Mouse (Mus musculus) ES-E14 (cell line): ENCODE measurements around the gene Zfand3. TPM values are rescaled to one million over a fixed set of nuclear protein-coding genes. Genes with fewer than 3 reads are reported as not detected.

Experiments
- DNase-seq: peaks from one replicate; pipeline ENCODE4 v3.0.0-alpha.2; 2013; ENCODE audit warnings: low read depth, low spot score
- H3K27ac ChIP-seq: 2 replicates; pipeline ENCODE4 v1.5.1; 2012; ENCODE audit warnings: low read depth, mild to moderate bottlenecking, low read length, moderate library complexity, mixed read lengths; ENCODE audit not compliant: poor library complexity, insufficient read depth, severe bottlenecking
- H3K36me3 ChIP-seq: 2 replicates; pipeline ENCODE4 v1.6.1; 2012; ENCODE audit warnings: mild to moderate bottlenecking, low read length, moderate library complexity, mixed read lengths; ENCODE audit not compliant: control insufficient read depth, poor library complexity, insufficient read depth, severe bottlenecking
- H3K4me1 ChIP-seq, 2 experiments: fragments of 150-350 bp in 1 of 2; sonication (generic) in 1 of 2; 2 replicates each; pipeline ENCODE4 v1.6.1; 2012; ENCODE audit warnings: low read length in 2 of 2, mild to moderate bottlenecking in 1 of 2, mixed read lengths in 1 of 2; ENCODE audit not compliant: control insufficient read depth in 2 of 2, insufficient read depth in 2 of 2, poor library complexity in 1 of 2
- H3K4me3 ChIP-seq, 2 experiments: fragments of 150-350 bp in 1 of 2; sonication (generic) in 1 of 2; 2 replicates each; pipeline ENCODE4 v1.5.1; 2012; ENCODE audit warnings: low read length in 2 of 2, low read depth in 1 of 2, mild to moderate bottlenecking in 1 of 2, mixed read lengths in 1 of 2; ENCODE audit not compliant: insufficient read depth in 1 of 2, poor library complexity in 1 of 2, severe bottlenecking in 1 of 2
- H3K9ac ChIP-seq: 2 replicates; pipeline ENCODE4 v1.6.1; 2012; ENCODE audit warnings: low read depth, mild to moderate bottlenecking, low read length, mixed read lengths; ENCODE audit not compliant: poor library complexity, insufficient read depth, severe bottlenecking
- H3K9me3 ChIP-seq: fragments of 150-350 bp; sonication (generic); 2 replicates; pipeline ENCODE4 v1.6.1; 2012; ENCODE audit warnings: low read depth, mild to moderate bottlenecking, low read length; ENCODE audit not compliant: control insufficient read depth, insufficient read depth
- CHD2 ChIP-seq: IDR thresholded peaks from 2 replicates; pipeline ENCODE4 v1.6.1; 2014; ENCODE audit warnings: mild to moderate bottlenecking, low read depth, low read length, inconsistent platforms
- HCFC1 ChIP-seq: IDR thresholded peaks from 2 replicates; pipeline ENCODE4 v1.6.1; 2012; ENCODE audit warnings: low read length, inconsistent platforms, borderline replicate concordance; ENCODE audit not compliant: insufficient read depth
- MAFK ChIP-seq: IDR thresholded peaks from 2 replicates; pipeline ENCODE4 v1.6.1; 2014; ENCODE audit warnings: mild to moderate bottlenecking, low read depth, low read length, inconsistent platforms; ENCODE audit not compliant: insufficient read depth
- ZC3H11A ChIP-seq: IDR thresholded peaks from 2 replicates; pipeline ENCODE4 v1.6.1; 2012; ENCODE audit warnings: low read depth, mild to moderate bottlenecking, inconsistent platforms, low read length, borderline replicate concordance
- ZNF384 ChIP-seq: IDR thresholded peaks from 2 replicates; pipeline ENCODE4 v1.6.1; 2012; ENCODE audit warnings: low read depth, low read length, inconsistent platforms
- in situ Hi-C, 2 experiments: fragments of 600-800 bp; cut with MboI; formaldehyde crosslinking; loops; one replicate each; pipeline ENCODE4 v1.15.1; 2025; ENCODE audit warnings: low sequenced_read_pairs in 2 of 2, inconsistent platforms in 1 of 2; ENCODE audit not compliant: unreplicated experiment in 2 of 2
- total RNA-seq: library from RNA; depleted of rRNA; stranded (reverse); fragments of 300-350 nt; gene quantifications from 2 replicates; pipeline ENCODE4 v1.2.3, GENCODE M21; 2012

Gene Zfand3
- total RNA-seq, 1 experiment = 43.3 TPM

GRCm38 (mm10) chr17:29970037-29970555 lies 34.4 kb upstream of the Zfand3 start, which contains the start of gene Mdga1:
Gene Mdga1, minus strand, starts transcription at chr17:29970087.
- in situ Hi-C loops = no loop called here
- no peak for DNase-seq
- H3K4me1 ChIP-seq = peaks cover 2 to 22% of the 10 kb centered on the region in 2 experiments; a peak in 3 of 4 replicates
- no peaks in the 10 kb centered on the region for H3K36me3 ChIP-seq
- H3K9ac ChIP-seq = no peak within 1 kb of the TSS
- H3K4me3 ChIP-seq = no peak within 1 kb of the TSS
- H3K9me3 ChIP-seq = no peaks in the 10 kb centered on the region
- no peak for TF ChIP-seq MAFK
- H3K27ac ChIP-seq = no peak within 1 kb of the TSS

- no peak for TF ChIP-seq ZNF384
- no peak for TF ChIP-seq ZC3H11A
- no peak overlapping the region for H3K9ac ChIP-seq
- no peaks in the 10 kb centered on the region for H3K36me3 ChIP-seq
- H3K4me1 ChIP-seq = peaks cover 2 to 18% of the 10 kb centered on the region in 2 experiments; a peak in 3 of 4 replicates
- no peak overlapping the region; a peak in 1 of 4 replicates for H3K4me3 ChIP-seq
- no peak for DNase-seq
- H3K9me3 ChIP-seq = no peaks in the 10 kb centered on the region
- H3K27ac ChIP-seq = no peak overlapping the region; the same call in 1 of the 2 replicates
- in situ Hi-C loops = no loop called here
These were observed 32.6 kb upstream of the Zfand3 start for GRCm38 (mm10) chr17:29971761-29972432.

- in situ Hi-C loops = no loop called here
- TF ChIP-seq HCFC1 (no peak), CHD2 (no peak), ZC3H11A (no peak), MAFK (no peak), ZNF384 (no peak)
- peaks cover 2 to 18% of the 10 kb centered on the region in 2 experiments; a peak in 3 of 4 replicates for H3K4me1 ChIP-seq
- no peaks in the 10 kb centered on the region for H3K36me3 ChIP-seq
- H3K4me3 ChIP-seq = no peak overlapping the region
- H3K9ac ChIP-seq = no peak overlapping the region
- H3K27ac ChIP-seq = no peak overlapping the region
- H3K9me3 ChIP-seq = no peaks in the 10 kb centered on the region
- no peak for DNase-seq
These were observed 31.3 kb upstream of the Zfand3 start for GRCm38 (mm10) chr17:29973226-29973625.

GRCm38 (mm10) chr17:29975731-29976130 lies 28.8 kb upstream of the Zfand3 start:
- in situ Hi-C loops = no loop called here
- H3K36me3 ChIP-seq = no peaks in the 10 kb centered on the region
- H3K4me3 ChIP-seq = peak overlapping the region; percentile 11 to 42; a peak in 1 of 4 replicates
- no peaks in the 10 kb centered on the region for H3K9me3 ChIP-seq
- peak overlapping the region; percentile 57; the same call in 1 of the 2 replicates for H3K9ac ChIP-seq
- H3K4me1 ChIP-seq = peaks cover 6 to 25% of the 10 kb centered on the region in 2 experiments; a peak in 3 of 4 replicates
- H3K27ac ChIP-seq = 0 out of 2 replicates have a peak overlapping the region, but pooled peaks have one; percentile 27
- peak; percentile 67 for DNase-seq
- TF ChIP-seq MAFK (no peak), ZC3H11A (peak; percentile 34; the same call in 1 of the 2 replicates)

GRCm38 (mm10) chr17:29979020-29979419 lies 25.5 kb upstream of the Zfand3 start:
- H3K9me3 ChIP-seq = no peaks in the 10 kb centered on the region
- H3K27ac ChIP-seq = no peak overlapping the region
- peaks cover 6 to 17% of the 10 kb centered on the region in 2 experiments; a peak in 3 of 4 replicates for H3K4me1 ChIP-seq
- in situ Hi-C loops = no loop called here
- H3K36me3 ChIP-seq = no peaks in the 10 kb centered on the region
- H3K9ac ChIP-seq = no peak overlapping the region
- no peak for DNase-seq
- no peak overlapping the region for H3K4me3 ChIP-seq
- TF ChIP-seq ZC3H11A = no peak
- no peak for TF ChIP-seq CHD2
- TF ChIP-seq HCFC1 = no peak
